Mouse (Mus musculus): ENCODE measurements around the gene Atp1a1. TPM values are rescaled to one million over a fixed set of nuclear protein-coding genes. Genes with fewer than 3 reads are reported as not detected.

Atp1a1 gene
- polyA plus RNA-seq, 1 experiment from 2014 or later, result 42.7 TPM

- no peaks in the 10 kb centered on the region for H3K27me3 ChIP-seq (replicated peaks; ENCODE audit: control insufficient read depth, insufficient read depth, low read length)
- no peak for ATAC-seq
- H3K9ac ChIP-seq (replicated peaks; ENCODE audit: low read depth, low read length), result 0 out of 2 replicates have a peak overlapping the region, but pooled peaks have one; percentile 12
- H3K4me3 ChIP-seq (replicated peaks; ENCODE audit: low read length), result no peak overlapping the region
- H3K4me2 ChIP-seq (ENCODE audit: low read length), result no peak overlapping the region
- WGBS, result 24% methylated on average over 8 of the region's 8 CpGs
- no peak overlapping the region for H3K27ac ChIP-seq (ENCODE audit: low read length)
- H3K9me3 ChIP-seq (ENCODE audit: control insufficient read depth, low read length), result no peaks in the 10 kb centered on the region
- H3K4me1 ChIP-seq (replicated peaks; ENCODE audit: control insufficient read depth, insufficient read depth, low read length), result peaks cover 8% of the 10 kb centered on the region
- H3K36me3 ChIP-seq (ENCODE audit: control insufficient read depth, insufficient read depth), result no peaks in the 10 kb centered on the region
These were observed 75.4 kb downstream of the Atp1a1 start for GRCm38 (mm10) chr3:101528900-101529594.

DNA sequence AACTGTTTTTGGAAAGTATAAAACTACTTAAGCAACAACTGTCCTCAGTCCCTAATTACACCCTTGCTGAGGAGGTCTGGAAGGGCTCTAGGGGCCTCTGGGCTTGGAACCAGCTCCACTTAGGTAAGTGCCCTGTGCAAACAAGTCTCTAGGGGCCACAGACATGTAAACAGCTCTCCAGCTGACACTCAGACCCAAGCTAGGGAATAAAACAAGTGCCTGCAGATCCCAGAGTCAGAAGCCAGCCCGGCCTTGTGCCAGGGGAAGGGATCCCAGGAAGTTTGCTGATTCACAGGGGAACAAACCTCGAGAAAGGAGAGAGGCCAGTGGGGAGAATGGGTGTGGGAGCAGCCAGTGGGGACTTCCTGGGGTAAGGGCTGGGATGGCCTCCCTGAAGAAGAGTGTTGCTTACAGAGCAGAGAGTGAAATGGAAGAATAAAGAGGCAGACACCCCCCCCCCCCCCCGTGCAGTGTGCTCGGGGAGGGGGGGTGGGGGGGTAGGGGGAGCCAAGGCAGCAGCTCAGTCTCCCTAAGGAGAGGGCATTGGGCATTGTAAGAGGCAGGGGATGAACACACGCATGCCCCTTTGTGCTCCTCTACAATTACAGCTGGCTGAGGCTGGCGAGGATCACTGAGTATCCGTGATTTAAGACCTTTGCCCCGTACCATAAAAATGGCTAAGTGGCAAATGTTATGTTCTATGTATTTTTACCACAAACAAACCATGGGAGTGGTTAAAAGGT, 76.2 kb downstream of the Atp1a1 start:
- no peak overlapping the region for H3K27ac ChIP-seq (ENCODE audit: low read length)
- 35% methylated on average over 6 of the region's 8 CpGs for WGBS
- no peaks in the 10 kb centered on the region for H3K9me3 ChIP-seq (ENCODE audit: control insufficient read depth, low read length)
- H3K4me1 ChIP-seq (replicated peaks; ENCODE audit: control insufficient read depth, insufficient read depth, low read length), result peaks cover 8% of the 10 kb centered on the region
- H3K4me2 ChIP-seq (ENCODE audit: low read length), result no peak overlapping the region
- H3K4me3 ChIP-seq (replicated peaks; ENCODE audit: low read length), result no peak overlapping the region
- H3K9ac ChIP-seq (replicated peaks; ENCODE audit: low read depth, low read length), result no peak overlapping the region
- H3K27me3 ChIP-seq (replicated peaks; ENCODE audit: control insufficient read depth, insufficient read depth, low read length), result no peaks in the 10 kb centered on the region
- peak; percentile 11; the same call in 1 of the 2 replicates for ATAC-seq
- no peaks in the 10 kb centered on the region for H3K36me3 ChIP-seq (ENCODE audit: control insufficient read depth, insufficient read depth)

- ATAC-seq, result no peak
- Histone ChIP-seq H3K27me3 (replicated peaks; ENCODE audit: control insufficient read depth, insufficient read depth, low read length) (no peaks in the 10 kb centered on the region), H3K27ac (ENCODE audit: low read length) (no peak overlapping the region), H3K36me3 (ENCODE audit: control insufficient read depth, insufficient read depth) (no peaks in the 10 kb centered on the region), H3K4me3 (replicated peaks; ENCODE audit: low read length) (no peak overlapping the region), H3K4me2 (ENCODE audit: low read length) (no peak overlapping the region), H3K9ac (replicated peaks; ENCODE audit: low read depth, low read length) (no peak overlapping the region), H3K9me3 (ENCODE audit: control insufficient read depth, low read length) (no peaks in the 10 kb centered on the region), H3K4me1 (replicated peaks; ENCODE audit: control insufficient read depth, insufficient read depth, low read length) (peaks cover 17% of the 10 kb centered on the region)
- WGBS, result 84% methylated on average over 11 of the region's 11 CpGs
These were observed 77.9 kb downstream of the Atp1a1 start for GRCm38 (mm10) chr3:101526603-101527002.

Other genes with a start within 250 kb of the Atp1a1 start
- 98.6 and 100 TPM in 2 replicates for gene Igsf3, start 227.6 kb downstream of the Atp1a1 start, polyA plus RNA-seq (2015; fragmentation: Nextera tagmentation; extraction: Ambion mirVana)
- gene Mab21l3, start 244.3 kb upstream of the Atp1a1 start, polyA plus RNA-seq (2015; fragmentation: Nextera tagmentation; extraction: Ambion mirVana), result 0.35 and 0.41 TPM in 2 replicates

All from forebrain, embryonic 16.5 days (tissue).